Comparison of ENCODE assay signal across 23 mouse cellular contexts in genomic region chr10:118749039-118749438, GRCm38 (mm10).
DNase-seq lines count a peak whose midpoint lies in the region; ATAC-seq lines count a peak whose summit lies in the region.
"Had no signal": no experiment of that assay in that cellular context is flagged by ENCODE, and none has a peak within 500 bp of the region (broad histone marks: within the 10 kb centered on the region; RNA-seq: fewer than 3 reads in every experiment).

No protein-coding gene starts in this region.

- no peaks in the 10 kb centered on the region for H3K9me3 ChIP-seq in kidney, embryonic 16.5 days (ENCODE audit: low read length)
- H3K9me3 ChIP-seq in liver, embryonic 13.5 days (replicated peaks): no peaks in the 10 kb centered on the region
- H3K9me3 ChIP-seq: forebrain, embryonic 15.5 days; heart, embryonic 12.5 days; hindbrain, embryonic 15.5 days had no signal

- H3K4me2 ChIP-seq in kidney, embryonic 16.5 days (replicated peaks; ENCODE audit: low read depth, low read length): no peak overlapping the region
- no peak overlapping the region for H3K4me2 ChIP-seq in liver, embryonic 13.5 days
- H3K4me2 ChIP-seq: embryonic facial prominence, embryonic 13.5 days; forebrain, embryonic 15.5 days; heart, embryonic 12.5 days; hindbrain, embryonic 15.5 days had no signal

- DNase-seq in kidney, postnatal 36 days: no peak
- peak; percentile 10 for DNase-seq in ZHBTc4 (ENCODE audit: low read depth, low spot score)
- no peak for DNase-seq in liver, embryonic 13.5 days
- DNase-seq in layer of hippocampus, adult 11-12 months (ENCODE audit: low spot score): no peak
- DNase-seq: cerebellum, adult 11 months; cerebellum, postnatal 14 days; layer of hippocampus, postnatal 36 days; midbrain, embryonic 14.5 days; right cerebral cortex, postnatal 14 days; spleen, adult 18-20 months; thymus, postnatal 36 days had no signal

- 90% methylated on average over 1 of the region's 1 CpGs for WGBS in kidney, embryonic 16.5 days
- 74% methylated on average over 1 of the region's 1 CpGs for WGBS in liver, embryonic 13.5 days (ENCODE audit: insufficient replicate concordance)

- no peak overlapping the region for H3K27ac ChIP-seq in kidney, embryonic 16.5 days (ENCODE audit: low read length)
- 0 out of 2 replicates have a peak overlapping the region, but pooled peaks have one; percentile 0 for H3K27ac ChIP-seq in liver, embryonic 13.5 days
- H3K27ac ChIP-seq: embryonic facial prominence, embryonic 13.5 days; forebrain, embryonic 15.5 days; hindbrain, embryonic 15.5 days; kidney, postnatal 0 days; layer of hippocampus, adult 2 months; macrophage had no signal

- peaks cover 10% of the 10 kb centered on the region for H3K4me1 ChIP-seq in kidney, embryonic 16.5 days (ENCODE audit: insufficient read depth, low read length)
- H3K4me1 ChIP-seq in liver, embryonic 13.5 days (replicated peaks): peaks cover 14% of the 10 kb centered on the region

- no peaks in the 10 kb centered on the region for H3K27me3 ChIP-seq in kidney, embryonic 16.5 days (ENCODE audit: insufficient read depth, low read length)
- H3K27me3 ChIP-seq in liver, embryonic 13.5 days: no peaks in the 10 kb centered on the region
- H3K27me3 ChIP-seq: embryonic facial prominence, embryonic 13.5 days; forebrain, embryonic 15.5 days; heart, embryonic 12.5 days; hindbrain, embryonic 15.5 days had no signal

- no peak overlapping the region for H3K9ac ChIP-seq in kidney, embryonic 16.5 days (replicated peaks; ENCODE audit: low read length)
- no peak overlapping the region for H3K9ac ChIP-seq in liver, embryonic 13.5 days
- H3K9ac ChIP-seq: embryonic facial prominence, embryonic 13.5 days; forebrain, embryonic 15.5 days; heart, embryonic 12.5 days; hindbrain, embryonic 15.5 days had no signal

- H3K36me3 ChIP-seq in kidney, embryonic 16.5 days (ENCODE audit: insufficient read depth, low read length): no peaks in the 10 kb centered on the region
- no peaks in the 10 kb centered on the region for H3K36me3 ChIP-seq in liver, embryonic 13.5 days
- H3K36me3 ChIP-seq: embryonic facial prominence, embryonic 13.5 days; forebrain, embryonic 15.5 days; heart, embryonic 12.5 days; hindbrain, embryonic 15.5 days had no signal

- ATAC-seq in kidney, embryonic 16.5 days (ENCODE audit: low FRiP score, low TSS enrichment): 0 out of 2 replicates have a peak, but pooled peaks have one; percentile 39
- ATAC-seq in liver, embryonic 13.5 days (ENCODE audit: low read depth): peak; percentile 58; the same call in 1 of the 2 replicates
- ATAC-seq in megakaryocyte-erythroid progenitor cell, adult 5-6 weeks (replicated peaks; ENCODE audit: low FRiP score, low TSS enrichment, poor library complexity, severe bottlenecking): peak; percentile 65
- no peak for ATAC-seq in monocyte, adult 5-6 weeks (replicated peaks; ENCODE audit: insufficient number of reproducible peaks, low FRiP score, low TSS enrichment, poor library complexity, severe bottlenecking)
- ATAC-seq: forebrain, embryonic 15.5 days; intestine, postnatal 0 days had no signal

- H3K4me3 ChIP-seq in kidney, embryonic 16.5 days (ENCODE audit: low read length): no peak overlapping the region
- H3K4me3 ChIP-seq in liver, embryonic 13.5 days (replicated peaks): no peak overlapping the region
- H3K4me3 ChIP-seq: embryonic facial prominence, embryonic 13.5 days; forebrain, embryonic 15.5 days; heart, embryonic 12.5 days; hindbrain, embryonic 15.5 days; layer of hippocampus, adult 2 months; myocyte had no signal
